Mouse (Mus musculus): Measurements from ENCODE around the gene Parp6. TPM values are rescaled to one million over a fixed set of nuclear protein-coding genes. Genes with fewer than 3 reads are reported as not detected.
A peak's percentile ranks its signal among the peaks of the same experiment; 100 is the strongest.

The Parp6 gene
- 37.7 and 40.8 TPM in 2 replicates for polyA plus RNA-seq (2016; fragmentation: Nextera tagmentation; extraction: Ambion mirVana)

GRCm38 (mm10) chr9:59616622-59617306 is at the start of gene Parp6:
Parp6 (plus strand) TSS chr9:59617284.
- 1% methylated on average over 36 of the region's 36 CpGs for WGBS

GRCm38 (mm10) chr9:59571852-59572251 is 45.2 kb upstream of the Parp6 start:
- WGBS = 84% methylated on average over 2 of the region's 2 CpGs
- Histone ChIP-seq H3K36me3 (replicated peaks) (no peaks in the 10 kb centered on the region), H3K27me3 (replicated peaks; ENCODE audit: low read depth, poor library complexity, severe bottlenecking) (peaks cover 16% of the 10 kb centered on the region), H3K4me3 (no peak overlapping the region), H3K27ac (replicated peaks) (no peak overlapping the region), H3K9me3 (no peaks in the 10 kb centered on the region), H3K4me1 (no peaks in the 10 kb centered on the region; the same call in 1 of the 2 replicates)
- no peak for DNase-seq (ENCODE audit: low spot score)

More at GRCm38 (mm10) chr9:59616622-59617306, at the start of gene Parp6:
- Histone ChIP-seq H3K36me3 (replicated peaks) (no peaks in the 10 kb centered on the region; the same call in 1 of the 2 replicates), H3K4me1 (peaks cover 22% of the 10 kb centered on the region), H3K4me3 (peak within 1 kb of the TSS; percentile 87), H3K27me3 (replicated peaks; ENCODE audit: low read depth, poor library complexity, severe bottlenecking) (no peaks in the 10 kb centered on the region), H3K9me3 (no peaks in the 10 kb centered on the region), H3K27ac (replicated peaks) (peak within 1 kb of the TSS; percentile 95)
- DNase-seq (ENCODE audit: low spot score) = peak; percentile 99

GRCm38 (mm10) chr9:59577401-59577800 is 39.7 kb upstream of the Parp6 start:
- Histone ChIP-seq H3K4me3 (peak overlapping the region; percentile 53), H3K9me3 (no peaks in the 10 kb centered on the region), H3K27me3 (replicated peaks; ENCODE audit: low read depth, poor library complexity, severe bottlenecking) (peaks cover 55% of the 10 kb centered on the region), H3K4me1 (peaks cover 17% of the 10 kb centered on the region), H3K36me3 (replicated peaks) (no peaks in the 10 kb centered on the region), H3K27ac (replicated peaks) (no peak overlapping the region)
- DNase-seq (ENCODE audit: low spot score) = no peak
- 19% methylated on average over 13 of the region's 13 CpGs for WGBS

GRCm38 (mm10) chr9:59577844-59578504 is 39.1 kb upstream of the Parp6 start, which contains the start of gene Celf6:
Celf6 (plus strand) TSS chr9:59577917.
- Histone ChIP-seq H3K9me3 (no peaks in the 10 kb centered on the region), H3K27ac (replicated peaks) (peak within 1 kb of the TSS; percentile 62; the same call in 1 of the 2 replicates), H3K27me3 (replicated peaks; ENCODE audit: low read depth, poor library complexity, severe bottlenecking) (peaks cover 55% of the 10 kb centered on the region), H3K36me3 (replicated peaks) (no peaks in the 10 kb centered on the region), H3K4me3 (peak within 1 kb of the TSS; percentile 53), H3K4me1 (peaks cover 17% of the 10 kb centered on the region)
- WGBS = under 1% methylated on average over 61 of the region's 61 CpGs
- DNase-seq (ENCODE audit: low spot score) = peak; percentile 100

- Histone ChIP-seq H3K27ac (replicated peaks) (peak overlapping the region; percentile 62; the same call in 1 of the 2 replicates), H3K9me3 (no peaks in the 10 kb centered on the region), H3K36me3 (replicated peaks) (no peaks in the 10 kb centered on the region), H3K4me3 (peak overlapping the region; percentile 53), H3K27me3 (replicated peaks; ENCODE audit: low read depth, poor library complexity, severe bottlenecking) (peaks cover 55% of the 10 kb centered on the region), H3K4me1 (peaks cover 17% of the 10 kb centered on the region)
- under 1% methylated on average over 20 of the region's 20 CpGs for WGBS
- DNase-seq (ENCODE audit: low spot score) = no peak
These were observed 38.6 kb upstream of the Parp6 start for GRCm38 (mm10) chr9:59578505-59578867.

- DNase-seq (ENCODE audit: low spot score) = peak; percentile 82
- peak overlapping the region; percentile 44 for H3K4me3 ChIP-seq
- H3K9me3 ChIP-seq = no peaks in the 10 kb centered on the region
- H3K27ac ChIP-seq (replicated peaks) = no peak overlapping the region
- H3K4me1 ChIP-seq = peaks cover 15% of the 10 kb centered on the region
- no peaks in the 10 kb centered on the region for H3K36me3 ChIP-seq (replicated peaks)
- H3K27me3 ChIP-seq (replicated peaks; ENCODE audit: low read depth, poor library complexity, severe bottlenecking) = peaks cover 37% of the 10 kb centered on the region
- WGBS = 7% methylated on average over 13 of the region's 13 CpGs
These were observed 32.2 kb upstream of the Parp6 start for GRCm38 (mm10) chr9:59584871-59585308.

- no peaks in the 10 kb centered on the region for H3K36me3 ChIP-seq (replicated peaks)
- H3K4me3 ChIP-seq = no peak overlapping the region
- peaks cover 15% of the 10 kb centered on the region for H3K4me1 ChIP-seq
- 77% methylated on average over 5 of the region's 5 CpGs for WGBS
- no peaks in the 10 kb centered on the region for H3K9me3 ChIP-seq
- H3K27ac ChIP-seq (replicated peaks) = no peak overlapping the region
- peaks cover 27% of the 10 kb centered on the region for H3K27me3 ChIP-seq (replicated peaks; ENCODE audit: low read depth, poor library complexity, severe bottlenecking)
- DNase-seq (ENCODE audit: low spot score) = no peak
These were observed 28.8 kb upstream of the Parp6 start for GRCm38 (mm10) chr9:59588252-59588651.

- peak; percentile 34 for DNase-seq (ENCODE audit: low spot score)
- peaks cover 27% of the 10 kb centered on the region for H3K27me3 ChIP-seq (replicated peaks; ENCODE audit: low read depth, poor library complexity, severe bottlenecking)
- H3K27ac ChIP-seq (replicated peaks) = no peak overlapping the region
- H3K4me3 ChIP-seq = no peak overlapping the region
- H3K9me3 ChIP-seq = no peaks in the 10 kb centered on the region
- 36% methylated on average over 12 of the region's 12 CpGs for WGBS
- H3K4me1 ChIP-seq = peaks cover 15% of the 10 kb centered on the region
- no peaks in the 10 kb centered on the region for H3K36me3 ChIP-seq (replicated peaks)
These were observed 28.1 kb upstream of the Parp6 start for GRCm38 (mm10) chr9:59588710-59589671.

- 81% methylated on average over 10 of the region's 10 CpGs for WGBS
- Histone ChIP-seq H3K36me3 (replicated peaks) (no peaks in the 10 kb centered on the region), H3K27me3 (replicated peaks; ENCODE audit: low read depth, poor library complexity, severe bottlenecking) (peaks cover 27% of the 10 kb centered on the region), H3K9me3 (no peaks in the 10 kb centered on the region), H3K27ac (replicated peaks) (no peak overlapping the region), H3K4me1 (peaks cover 12% of the 10 kb centered on the region), H3K4me3 (no peak overlapping the region)
- no peak for DNase-seq (ENCODE audit: low spot score)
These were observed 27.2 kb upstream of the Parp6 start for GRCm38 (mm10) chr9:59589703-59590439.

GRCm38 (mm10) chr9:59601661-59602060 is 15.4 kb upstream of the Parp6 start:
- WGBS = 76% methylated on average over 8 of the region's 8 CpGs
- Histone ChIP-seq H3K4me1 (peaks cover 13% of the 10 kb centered on the region), H3K9me3 (no peaks in the 10 kb centered on the region), H3K27ac (replicated peaks) (no peak overlapping the region), H3K27me3 (replicated peaks; ENCODE audit: low read depth, poor library complexity, severe bottlenecking) (peaks cover 33% of the 10 kb centered on the region), H3K36me3 (replicated peaks) (no peaks in the 10 kb centered on the region), H3K4me3 (no peak overlapping the region)
- no peak for DNase-seq (ENCODE audit: low spot score)

GRCm38 (mm10) chr9:59605967-59606366 is 11.1 kb upstream of the Parp6 start:
- H3K4me3 ChIP-seq = no peak overlapping the region
- WGBS = 58% methylated on average over 6 of the region's 6 CpGs
- no peak overlapping the region for H3K27ac ChIP-seq (replicated peaks)
- peaks cover 33% of the 10 kb centered on the region for H3K27me3 ChIP-seq (replicated peaks; ENCODE audit: low read depth, poor library complexity, severe bottlenecking)
- H3K9me3 ChIP-seq = no peaks in the 10 kb centered on the region
- H3K36me3 ChIP-seq (replicated peaks) = no peaks in the 10 kb centered on the region
- peaks cover 15% of the 10 kb centered on the region for H3K4me1 ChIP-seq
- DNase-seq (ENCODE audit: low spot score) = no peak

Data from embryonic facial prominence, embryonic 10.5 days (tissue).